Mouse (Mus musculus) heart, adult 9 months (tissue): ENCODE measurements around the gene Hpd.

Experiments
- DNase-seq, 2 experiments: peaks; one replicate each; pipeline ENCODE4 v3.0.0; 2022; ENCODE audit warnings: low spot score in 2 of 2

Hpd gene

GRCm38 (mm10) chr5:123135471-123136360 lies 46.8 kb downstream of the Hpd start:
- DNase-seq, result peak; percentile 96

DNA sequence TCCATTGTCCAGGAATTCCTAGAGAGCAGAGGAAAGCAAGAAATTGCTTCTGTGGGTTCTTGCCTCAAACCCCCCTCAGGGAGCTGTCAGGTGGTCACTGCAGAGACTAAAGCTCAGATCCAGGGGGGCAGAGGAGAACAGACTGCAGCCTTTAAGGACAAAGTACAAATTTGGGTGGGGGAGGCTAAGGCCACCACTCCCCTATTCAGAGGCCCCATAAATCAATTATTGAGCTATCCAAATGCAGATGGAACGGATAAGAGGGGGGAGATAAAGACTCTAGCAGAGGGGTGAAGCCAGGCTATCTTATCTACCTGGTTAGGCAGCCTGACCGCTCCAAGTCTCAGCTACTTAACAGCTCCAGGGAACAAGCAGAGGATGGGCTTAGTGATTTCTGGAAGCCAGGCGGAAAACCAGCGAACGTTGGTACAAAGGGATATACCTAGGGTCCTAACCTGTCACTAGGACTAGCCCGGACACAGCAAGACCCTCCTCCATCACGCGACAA lies 47.6 kb downstream of the Hpd start:
- no peak for DNase-seq

DNA sequence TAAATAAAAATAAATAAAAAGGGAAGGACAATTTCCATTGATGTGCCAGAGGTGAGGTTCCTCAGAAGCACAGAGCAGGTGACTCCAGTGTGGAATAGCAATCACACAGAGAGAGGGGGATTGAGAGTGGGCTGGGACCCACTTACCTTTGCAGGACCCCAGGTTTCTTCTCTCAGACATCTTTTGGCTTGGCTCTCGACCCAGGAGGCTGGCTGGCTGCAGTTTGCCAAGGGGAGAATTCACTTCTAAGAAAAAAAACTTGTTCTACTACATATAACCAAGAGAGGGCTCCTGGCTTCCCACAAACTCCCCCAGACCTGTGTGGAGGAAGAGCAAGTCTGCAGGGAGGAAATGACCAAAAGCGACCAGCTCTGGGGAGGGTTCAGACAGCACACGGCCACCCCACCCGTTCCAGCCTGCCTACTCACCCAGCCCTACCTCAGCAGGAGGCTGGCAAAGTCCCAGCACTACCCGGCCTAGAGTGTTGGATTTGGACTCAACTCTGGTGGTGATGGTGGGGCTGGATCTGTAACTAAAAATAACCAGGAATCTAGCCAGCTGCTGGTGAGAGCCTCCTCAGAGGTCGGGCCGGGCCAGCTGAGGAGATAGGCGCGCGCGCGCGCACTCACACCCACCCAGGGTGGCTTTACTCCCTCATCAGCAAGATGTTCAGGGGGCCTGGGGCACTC lies 48.2 kb downstream of the Hpd start:
- DNase-seq, result peak; percentile 84 to 85

DNA sequence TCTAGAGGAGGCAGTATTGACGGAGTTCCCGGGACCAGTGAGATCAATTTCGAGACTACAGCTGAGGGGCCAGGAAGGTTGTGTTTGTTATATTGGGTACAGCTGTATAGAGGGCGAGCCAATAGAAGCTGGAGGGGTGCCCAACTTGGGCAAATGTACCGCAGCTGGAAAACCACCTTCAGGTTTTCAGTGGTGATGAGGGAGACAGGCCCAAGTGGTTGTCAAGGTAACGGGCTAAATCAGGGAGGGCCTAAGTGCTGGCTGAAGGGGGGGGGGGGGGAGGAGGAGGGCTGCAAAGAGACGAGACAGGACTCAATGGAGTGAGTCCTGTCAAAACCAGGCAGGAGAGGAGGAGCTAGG lies 48.8 kb downstream of the Hpd start:
- no peak for DNase-seq

DNA sequence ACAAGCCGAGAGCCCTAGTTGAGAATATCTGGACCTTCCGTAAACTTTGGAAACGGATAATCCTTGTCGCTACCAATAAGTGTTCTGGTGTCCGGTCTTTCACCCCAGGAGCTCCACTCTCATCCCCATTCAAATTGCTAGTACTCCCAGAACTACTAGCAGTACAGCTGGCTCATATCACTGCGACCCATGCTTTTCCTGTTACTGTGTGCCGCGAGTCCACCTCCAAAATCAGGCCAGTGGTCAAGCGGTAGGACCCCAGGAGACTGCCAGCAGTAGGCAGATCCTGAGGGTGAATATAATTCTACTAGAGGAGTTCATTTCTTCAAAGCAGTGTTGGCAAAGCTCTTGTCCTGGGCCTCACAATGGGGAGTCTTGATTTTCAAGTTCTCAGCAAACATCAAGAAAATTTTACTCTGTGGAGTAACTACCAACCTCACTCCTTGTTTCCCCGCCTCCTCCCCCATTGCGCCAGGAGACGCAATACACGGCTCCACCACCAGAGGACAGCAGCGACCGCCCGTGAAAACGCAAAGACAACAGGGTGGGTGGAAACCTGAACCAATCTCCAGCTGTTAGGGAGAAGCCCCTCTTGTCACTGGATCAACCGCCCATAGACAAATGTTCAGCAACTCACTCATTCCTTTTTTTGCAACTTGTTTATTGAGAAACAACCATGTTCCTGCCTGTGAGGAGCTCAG lies 49.3 kb downstream of the Hpd start:
- peak; percentile 87 to 92 for DNase-seq

DNA sequence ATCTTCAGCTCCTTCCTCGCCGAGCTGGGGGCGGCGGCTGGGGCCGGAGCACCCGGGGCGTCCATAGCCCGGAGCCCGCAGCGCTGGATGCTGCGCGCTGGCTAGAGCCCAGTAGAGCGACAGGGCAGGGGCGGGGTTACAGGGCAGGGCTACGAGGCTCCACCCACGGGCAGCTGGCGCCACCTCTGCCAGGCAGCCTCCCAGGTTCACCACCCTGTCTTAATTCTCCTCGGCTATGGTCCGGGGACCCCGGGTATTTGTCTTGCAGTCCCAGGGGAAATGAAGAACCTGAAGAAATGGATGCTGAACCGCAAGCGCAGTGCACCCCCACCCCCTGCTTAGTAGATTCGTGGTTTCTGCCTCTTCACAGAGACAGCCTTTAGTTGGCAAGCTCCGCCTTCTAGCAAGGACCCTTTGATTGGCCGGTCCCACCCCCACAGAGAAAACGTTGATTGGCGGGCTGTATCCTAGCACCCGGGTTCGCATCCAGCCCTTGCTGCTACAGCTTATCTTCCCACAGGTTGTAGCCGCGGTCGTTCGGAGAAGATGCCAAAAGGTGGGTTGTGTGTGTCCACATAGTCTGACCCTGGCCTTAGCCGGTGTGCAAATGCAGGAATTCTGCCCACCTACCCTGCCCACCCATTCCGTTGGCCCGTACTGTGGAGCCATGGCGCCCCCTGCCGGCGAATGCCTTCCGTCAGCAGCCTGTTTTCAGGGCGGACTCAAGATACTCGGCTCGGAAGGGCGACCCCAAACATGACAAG lies 50.0 kb downstream of the Hpd start, which contains the start of gene Rhof:
Gene Rhof (minus strand): TSS at position 385 of the 764 bp plus-strand sequence.
- peak; percentile 71 to 76 for DNase-seq

DNA sequence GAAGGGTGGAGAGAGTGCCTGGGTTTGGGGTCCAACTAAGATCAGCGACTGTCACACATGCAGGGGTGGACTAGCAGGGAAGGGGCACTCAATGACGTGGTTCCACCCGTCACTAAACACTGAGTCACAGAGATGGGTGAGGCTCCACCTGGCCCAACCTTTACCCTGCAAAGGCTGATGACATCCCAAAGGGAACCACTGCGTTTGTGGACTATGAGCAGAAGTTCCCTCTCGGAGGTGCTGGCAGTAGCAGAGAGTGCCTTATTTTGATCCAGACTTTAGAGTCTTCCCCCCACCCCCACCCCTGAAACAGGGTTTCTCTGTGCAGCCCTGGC lies 51.7 kb downstream of the Hpd start:
- no peak for DNase-seq

GRCm38 (mm10) chr5:123130030-123130813 lies 52.3 kb downstream of the Hpd start:
- no peak for DNase-seq

DNA sequence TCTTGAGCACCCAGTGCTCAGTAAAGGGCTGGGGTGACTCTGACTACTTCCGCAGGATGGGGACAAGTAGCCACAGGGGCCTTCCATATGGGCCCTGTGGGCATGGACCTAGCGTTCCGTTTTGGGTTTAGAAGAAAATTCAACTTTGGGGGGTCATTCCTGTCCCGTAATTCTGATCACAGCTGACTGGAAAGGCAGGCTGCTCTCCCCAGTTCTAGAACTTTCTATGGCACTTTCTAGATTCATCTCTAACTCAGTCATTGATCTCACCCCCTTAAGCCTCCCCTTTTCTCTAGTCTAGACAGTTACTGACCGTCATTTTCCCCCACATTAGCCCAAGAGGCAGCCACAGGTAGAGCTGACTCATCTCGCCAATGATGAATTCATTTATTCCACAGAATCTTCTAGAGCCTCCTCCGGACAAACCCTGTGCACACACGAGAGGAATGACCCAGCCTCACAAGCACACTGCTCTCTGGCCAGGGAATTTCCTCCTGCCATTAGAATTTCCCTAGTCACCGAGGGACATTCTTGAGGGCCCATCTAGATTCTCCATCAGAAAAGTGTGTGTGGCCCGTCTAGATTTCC lies 53.3 kb downstream of the Hpd start:
- no peak for DNase-seq

GRCm38 (mm10) chr5:123128426-123129169 lies 53.9 kb downstream of the Hpd start:
- peak; percentile 23 to 57 for DNase-seq

GRCm38 (mm10) chr5:123127031-123127430 lies 55.5 kb downstream of the Hpd start:
- no peak for DNase-seq

DNA sequence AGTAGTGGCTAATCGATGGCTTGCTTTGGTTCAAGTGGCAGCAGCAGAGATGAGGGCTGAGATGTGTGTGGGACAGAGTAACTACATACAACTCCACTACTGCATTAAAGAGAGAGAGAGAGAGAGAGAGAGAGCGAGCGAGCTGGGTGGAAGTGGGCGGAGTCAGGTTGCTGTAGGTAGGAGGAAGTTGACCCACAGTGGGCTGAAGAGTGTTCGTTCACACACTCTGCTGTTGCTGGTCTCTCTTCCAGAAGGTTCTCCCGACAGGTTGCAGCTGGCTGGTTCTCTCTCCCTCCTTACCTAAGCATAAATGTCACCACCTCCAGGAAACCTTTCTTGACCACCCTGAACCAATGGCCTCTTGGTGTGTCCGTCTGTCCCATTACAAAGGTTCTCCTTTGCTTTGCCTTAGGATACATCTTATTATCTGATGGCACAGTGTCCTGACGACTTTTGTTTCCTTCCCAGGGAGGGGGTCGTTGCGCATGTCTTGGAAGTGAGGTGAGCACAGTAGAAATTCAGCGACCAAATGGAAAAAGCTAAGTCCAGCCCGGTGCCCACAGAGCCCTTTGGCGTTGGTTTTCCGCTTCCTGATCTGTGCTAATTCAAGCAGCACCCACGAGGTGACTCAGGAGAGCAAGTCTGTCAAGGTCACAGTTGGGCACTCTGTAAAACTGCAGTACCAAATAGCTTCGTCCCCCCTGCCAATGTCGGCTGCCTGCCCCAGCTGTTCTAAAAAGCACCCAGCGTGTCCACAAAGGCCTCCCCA lies 56.7 kb downstream of the Hpd start:
- DNase-seq, result peak in 1 of 2 experiments; percentile 43

GRCm38 (mm10) chr5:123125105-123125504 lies 57.4 kb downstream of the Hpd start:
- DNase-seq, result no peak

DNA sequence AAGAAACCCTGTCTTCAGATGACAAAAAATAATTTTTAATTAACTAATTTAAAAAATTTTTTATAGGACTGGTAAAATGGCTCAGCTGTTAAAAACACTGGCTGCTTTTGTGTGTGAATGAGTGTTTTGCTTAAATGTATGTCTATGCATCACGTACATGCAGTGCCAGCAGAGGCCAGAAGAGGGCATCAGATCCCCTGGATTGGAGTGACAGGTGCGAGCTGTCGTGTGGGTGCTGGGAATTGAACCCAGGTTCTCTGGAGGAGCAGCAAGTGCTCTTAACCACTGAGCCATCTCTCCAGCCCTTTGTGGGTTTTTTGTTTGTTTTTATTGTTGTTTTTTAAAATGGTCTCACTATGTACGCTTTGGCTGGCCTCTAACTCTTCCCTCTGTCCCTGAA lies 60.3 kb downstream of the Hpd start:
- DNase-seq, result no peak
